Comparison of ENCODE assay signal across 8 mouse cellular contexts in the genomic region with DNA sequence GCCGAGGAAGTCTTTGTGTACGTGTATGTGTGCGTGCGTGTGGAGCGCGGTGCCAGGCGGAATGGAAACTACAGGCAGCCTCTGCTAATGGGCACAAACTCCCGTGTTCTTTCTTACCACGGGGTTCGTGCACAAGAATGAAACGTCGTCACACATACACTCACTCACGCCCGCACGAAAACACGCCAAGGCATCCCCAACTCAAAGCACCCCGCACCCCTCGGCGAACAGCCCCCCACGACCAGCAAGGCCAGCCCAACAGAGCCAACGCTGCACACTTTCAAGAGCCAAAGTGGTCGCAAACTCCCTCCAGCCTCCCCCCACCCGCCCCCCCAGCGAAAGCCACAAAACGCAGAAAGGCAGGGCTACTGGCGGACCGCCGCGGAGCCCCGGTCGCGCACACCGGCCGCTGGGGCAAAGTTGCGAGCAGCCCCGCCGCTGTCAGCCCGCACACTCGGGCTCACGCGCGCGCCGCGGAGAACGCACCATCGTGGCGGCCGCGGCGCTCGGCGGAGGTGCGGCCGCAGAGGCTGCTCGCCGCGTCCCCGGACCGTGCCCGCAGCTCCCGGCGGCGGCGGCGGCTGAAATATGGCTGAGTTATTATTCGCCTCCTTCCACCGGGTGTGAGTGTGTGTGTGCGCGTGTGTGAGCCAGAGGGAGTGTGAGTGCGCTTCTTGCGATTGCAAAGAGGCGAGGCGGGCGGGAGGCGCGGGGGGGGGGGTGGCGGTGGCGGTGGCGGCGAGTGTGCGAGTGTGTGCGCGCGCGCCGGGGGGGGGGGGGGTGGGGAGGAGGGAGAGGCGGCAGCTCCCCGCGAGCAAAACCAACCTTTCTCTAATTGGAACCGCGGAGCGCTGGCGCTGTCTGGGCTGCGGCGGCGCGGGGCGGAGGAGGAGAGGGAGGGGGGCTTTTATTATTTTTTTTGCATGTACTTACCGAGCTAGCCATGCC. TPM values are rescaled to one million over a fixed set of nuclear protein-coding genes. Genes with fewer than 3 reads are reported as not detected.
DNase-seq lines count a peak whose midpoint lies in the region; ATAC-seq and TF ChIP-seq lines count a peak whose summit lies in the region.

No protein-coding gene starts in this region.

- TF ChIP-seq POLR2A in myocyte (IDR thresholded peaks at IDR 0.05; ENCODE audit: insufficient read length, low read depth) = peak; percentile 29

- H3K79me2 ChIP-seq in myocyte (ENCODE audit: control insufficient read depth, insufficient read depth) = no peaks in the 10 kb centered on the region

- no peaks in the 10 kb centered on the region; the same call in 1 of the 2 replicates for H3K36me3 ChIP-seq in embryonic facial prominence, embryonic 11.5 days (replicated peaks; ENCODE audit: control insufficient read depth, insufficient read depth, low read depth, low read length)
- H3K36me3 ChIP-seq in kidney, embryonic 14.5 days (ENCODE audit: control insufficient read depth, insufficient read depth, low read length) = peaks cover 5% of the 10 kb centered on the region; the same call in 1 of the 2 replicates
- H3K36me3 ChIP-seq in myocyte (ENCODE audit: control insufficient read depth, insufficient read depth) = no peaks in the 10 kb centered on the region
- no peaks in the 10 kb centered on the region for H3K36me3 ChIP-seq in stomach, embryonic 16.5 days (ENCODE audit: control insufficient read depth, insufficient read depth, low read length)

- peak overlapping the region; percentile 68 for H3K4me3 ChIP-seq in embryonic facial prominence, embryonic 11.5 days (ENCODE audit: low read depth, low read length)
- H3K4me3 ChIP-seq in kidney, embryonic 14.5 days (ENCODE audit: low read length) = peak overlapping the region; percentile 71
- H3K4me3 ChIP-seq in myocyte = peak overlapping the region; percentile 79
- peak overlapping the region; percentile 88 for H3K4me3 ChIP-seq in stomach, embryonic 16.5 days (replicated peaks; ENCODE audit: low read length)

- H3K9ac ChIP-seq in embryonic facial prominence, embryonic 11.5 days (replicated peaks; ENCODE audit: low read length) = peak overlapping the region; percentile 85
- peak overlapping the region; percentile 87 for H3K9ac ChIP-seq in kidney, embryonic 14.5 days (ENCODE audit: low read depth, low read length)
- peak overlapping the region; percentile 91 for H3K9ac ChIP-seq in stomach, embryonic 16.5 days (ENCODE audit: low read length)

- H3K9me3 ChIP-seq in embryonic facial prominence, embryonic 11.5 days (replicated peaks; ENCODE audit: control insufficient read depth, low read length) = no peaks in the 10 kb centered on the region
- H3K9me3 ChIP-seq in kidney, embryonic 14.5 days (ENCODE audit: control insufficient read depth, low read length) = no peaks in the 10 kb centered on the region
- no peaks in the 10 kb centered on the region for H3K9me3 ChIP-seq in stomach, embryonic 16.5 days (replicated peaks; ENCODE audit: control insufficient read depth, low read length)

- H3K4me1 ChIP-seq in embryonic facial prominence, embryonic 11.5 days (ENCODE audit: control insufficient read depth, insufficient read depth, low read length) = no peaks in the 10 kb centered on the region
- H3K4me1 ChIP-seq in kidney, embryonic 14.5 days (ENCODE audit: control insufficient read depth, insufficient read depth, low read length) = no peaks in the 10 kb centered on the region; the same call in 1 of the 2 replicates
- H3K4me1 ChIP-seq in stomach, embryonic 16.5 days (ENCODE audit: control insufficient read depth, insufficient read depth, low read length) = peaks cover 7% of the 10 kb centered on the region

- peak overlapping the region; percentile 90 for H3ac ChIP-seq in myocyte (ENCODE audit: control insufficient read depth, insufficient read length)

- no peaks in the 10 kb centered on the region for H3K27me3 ChIP-seq in embryonic facial prominence, embryonic 11.5 days (ENCODE audit: control insufficient read depth, insufficient read depth, low read length)
- peaks cover 8% of the 10 kb centered on the region; the same call in 1 of the 2 replicates for H3K27me3 ChIP-seq in kidney, embryonic 14.5 days (ENCODE audit: control insufficient read depth, insufficient read depth, low read length)
- H3K27me3 ChIP-seq in myocyte (ENCODE audit: control insufficient read depth, insufficient read depth, insufficient read length) = no peaks in the 10 kb centered on the region
- no peaks in the 10 kb centered on the region for H3K27me3 ChIP-seq in stomach, embryonic 16.5 days (ENCODE audit: control insufficient read depth, insufficient read depth, low read length)

- WGBS in embryonic facial prominence, embryonic 11.5 days = under 1% methylated on average over 61 of the region's 100 CpGs
- WGBS in kidney, embryonic 14.5 days = under 1% methylated on average over 54 of the region's 100 CpGs
- WGBS in stomach, embryonic 16.5 days = under 1% methylated on average over 77 of the region's 100 CpGs

- peak; percentile 74 for ATAC-seq in embryonic facial prominence, embryonic 11.5 days (replicated peaks; ENCODE audit: insufficient number of reproducible peaks, low FRiP score, low TSS enrichment, low read depth)
- peak; percentile 67 for ATAC-seq in kidney, embryonic 14.5 days (ENCODE audit: low FRiP score, low TSS enrichment)
- ATAC-seq in stomach, embryonic 16.5 days (ENCODE audit: insufficient read depth, low FRiP score) = peak; percentile 62

- H3K27ac ChIP-seq in embryonic facial prominence, embryonic 11.5 days (replicated peaks; ENCODE audit: low read depth, low read length) = peak overlapping the region; percentile 97
- peak overlapping the region; percentile 94 for H3K27ac ChIP-seq in kidney, embryonic 14.5 days (ENCODE audit: low read depth, low read length)
- H3K27ac ChIP-seq in stomach, embryonic 16.5 days (ENCODE audit: low read length) = peak overlapping the region; percentile 96

- DNase-seq in 3T3-L1 (ENCODE audit: low read depth, low spot score) (peak; percentile 38), liver (peak; percentile 72)
- DNase-seq in adrenal gland, adult 8-10 months = peak; percentile 24
- peak; percentile 65 for DNase-seq in embryonic facial prominence, embryonic 11.5 days (ENCODE audit: low spot score)
- peak; percentile 14 to 37 for DNase-seq in heart, adult 9 months (ENCODE audit: low spot score in 2 of 2)

- H3K4me2 ChIP-seq in embryonic facial prominence, embryonic 11.5 days (ENCODE audit: low read depth, low read length) = peak overlapping the region; percentile 81
- H3K4me2 ChIP-seq in kidney, embryonic 14.5 days (replicated peaks; ENCODE audit: low read depth, low read length) = peak overlapping the region; percentile 97
- peak overlapping the region; percentile 89 for H3K4me2 ChIP-seq in myocyte (ENCODE audit: low read depth)
- peak overlapping the region; percentile 96 for H3K4me2 ChIP-seq in stomach, embryonic 16.5 days (ENCODE audit: low read depth, low read length)

TF ChIP-seq in myocyte, 11 proteins besides CTCF, POLR2A, EP300 and RAD21:
- TF ChIP-seq CEBPB (IDR thresholded peaks at IDR 0.05; ENCODE audit: insufficient read depth, poor library complexity, severe bottlenecking) (no peak), USF1 (IDR thresholded peaks at IDR 0.05; ENCODE audit: low read depth) (no peak), MAX (IDR thresholded peaks at IDR 0.05; ENCODE audit: low read depth) (no peak), REST (IDR thresholded peaks at IDR 0.05; ENCODE audit: insufficient read depth, insufficient read length) (no peak), MYOG (IDR thresholded peaks at IDR 0.05; ENCODE audit: control insufficient read depth in 1 of 3, insufficient read depth in 1 of 3, insufficient read length in 2 of 3, low read depth in 2 of 3) (no peak), POLR2AphosphoS2 (IDR thresholded peaks at IDR 0.05; ENCODE audit: insufficient read length, low read depth) (no peak), TCF12 (IDR thresholded peaks at IDR 0.05; ENCODE audit: insufficient read depth, poor library complexity, severe bottlenecking) (no peak), MYOD1 (IDR thresholded peaks at IDR 0.05; ENCODE audit: control insufficient read depth in 1 of 3, insufficient read length in 2 of 3, low read depth in 2 of 3) (no peak), SRF (IDR thresholded peaks at IDR 0.05; ENCODE audit: control insufficient read depth, insufficient read length, low read depth) (no peak), E2F4 (IDR thresholded peaks at IDR 0.05; ENCODE audit: insufficient read depth) (no peak), TCF3 (IDR thresholded peaks at IDR 0.05; ENCODE audit: insufficient read length, low read depth) (no peak)
TF ChIP-seq in myocyte: peak in this region for 0.

RNA-seq across cellular contexts. Expression of a gene that starts 0.7 kb away (rescaled TPM):
- 10 to 100 TPM; 26.0 to 32.0 (median 27.7) TPM for total RNA-seq in adrenal gland, adult 8-10 months (2022)
- 66.2 and 70.4 TPM in 2 replicates for polyA plus RNA-seq in embryonic facial prominence, embryonic 11.5 days (2014; fragmentation: Nextera tagmentation; extraction: Ambion mirVana)
- polyA plus RNA-seq in kidney, embryonic 14.5 days (2014; fragmentation: Nextera tagmentation; extraction: Ambion mirVana) = 28.7 and 33.4 TPM in 2 replicates
- 15.7 TPM for polyA plus RNA-seq in myocyte (2012; fragmentation: generic; extraction: Trizol)
- polyA plus RNA-seq in stomach, embryonic 16.5 days (2015; fragmentation: Nextera tagmentation; extraction: Ambion mirVana) = 33.0 and 41.5 TPM in 2 replicates

Comparison
In these comparisons a context has a peak if more than half of its experiments do, and no peak if none do; other contexts are left out.
1. Peak in every context shown above with its lines: DNase-seq, ATAC-seq, H3K4me3 ChIP-seq and H3K27ac ChIP-seq.